Mouse (Mus musculus) bone marrow macrophage, adult 2 months (primary cell): ENCODE data around the gene Zfand3.

Experiments used
- CTCF ChIP-seq: IDR thresholded peaks from 2 replicates; pipeline ENCODE4 v1.5.1; 2012; ENCODE audit warnings: low read depth, mild to moderate bottlenecking, low read length, moderate library complexity
- POLR2A ChIP-seq: IDR thresholded peaks from 2 replicates; pipeline ENCODE4 v1.6.1; 2012; ENCODE audit warnings: mild to moderate bottlenecking, low read depth, low read length, borderline replicate concordance

- TF ChIP-seq CTCF (no peak), POLR2A (no peak)
These were observed 209.9 kb downstream of the Zfand3 start for GRCm38 (mm10) chr17:30214393-30214792.
